Mouse (Mus musculus) liver, postnatal 0 days (tissue): ENCODE results near the gene Polk. TPM values are rescaled to one million over a fixed set of nuclear protein-coding genes. Genes with fewer than 3 reads are reported as not detected.

Experiments used
- ATAC-seq: fragments of 200-750 bp; cut with Nextera tagmentation; 2 replicates; pipeline ENCODE4 v1.8.0; 2017; ENCODE audit warnings: mild to moderate bottlenecking, moderate library complexity
- DNase-seq: peaks from one replicate; pipeline ENCODE4 v3.0.0-alpha.2; 2016
- H3K27ac ChIP-seq: fragments of 300-500 bp; sonication (generic); 2 replicates; pipeline ENCODE4 v1.5.1; 2014; ENCODE audit warnings: antibody characterized with exemption, moderate library complexity, mild to moderate bottlenecking, low read depth
- H3K27me3 ChIP-seq: fragments of 300-500 bp; sonication (generic); 2 replicates; pipeline ENCODE4 v1.6.1; 2014; ENCODE audit warnings: low read length, control low read depth, mixed read lengths; ENCODE audit not compliant: insufficient read depth
- H3K36me3 ChIP-seq: fragments of 300-500 bp; sonication (generic); replicated peaks from 2 replicates; pipeline ENCODE4 v1.6.1; 2014; ENCODE audit warnings: mild to moderate bottlenecking, control low read depth, low read length, moderate library complexity, mixed read lengths; ENCODE audit not compliant: insufficient read depth
- H3K4me1 ChIP-seq: fragments of 300-500 bp; sonication (generic); 2 replicates; pipeline ENCODE4 v1.6.1; 2014; ENCODE audit warnings: antibody characterized with exemption, mild to moderate bottlenecking, control low read depth; ENCODE audit not compliant: insufficient read depth
- H3K4me2 ChIP-seq: fragments of 300-500 bp; sonication (generic); 2 replicates; pipeline ENCODE4 v1.6.1; 2014; ENCODE audit warnings: low read depth, mild to moderate bottlenecking, low read length, moderate library complexity, mixed read lengths
- H3K4me3 ChIP-seq: fragments of 300-500 bp; sonication (generic); 2 replicates; pipeline ENCODE4 v1.5.1; 2014; ENCODE audit warnings: low read depth, low read length
- H3K9ac ChIP-seq: fragments of 300-500 bp; sonication (generic); replicated peaks from 2 replicates; pipeline ENCODE4 v1.6.1; 2014; ENCODE audit warnings: mild to moderate bottlenecking, moderate library complexity
- H3K9me3 ChIP-seq: fragments of 300-500 bp; sonication (generic); 2 replicates; pipeline ENCODE4 v1.6.1; 2016; ENCODE audit warnings: mild to moderate bottlenecking, control low read depth, low read length, mixed read lengths
- CTCF ChIP-seq: sonication (generic); IDR thresholded peaks from 2 replicates; pipeline ENCODE4 v1.5.1; 2016; ENCODE audit warnings: antibody characterized with exemption, low read depth
- EP300 ChIP-seq: IDR thresholded peaks from 2 replicates; pipeline ENCODE4 v1.6.1; 2016; ENCODE audit warnings: antibody characterized with exemption, low read depth, mild to moderate bottlenecking
- WGBS: fragments of 180-500 bp; shearing (Covaris S2); extraction: QIAGEN DNeasy Blood & Tissue Kit; methylation state at CpG from one replicate; pipeline ENCODE4 v1.1.7; 2014; ENCODE audit not compliant: insufficient replicate concordance; 5-methylcytosine and 5-hydroxymethylcytosine counted together
- polyA plus RNA-seq: library from polyadenylated mRNA; unstranded; fragments of >200 nt; fragmentation: Nextera tagmentation; extraction: Ambion mirVana; gene quantifications from 2 replicates; pipeline ENCODE4 v1.2.1, GENCODE M21; 2015

The Polk gene
- polyA plus RNA-seq, 1 experiment from 2014 or later = 1.3 TPM

GRCm38 (mm10) chr13:96521294-96521693 lies 21.1 kb downstream of the Polk start:
- no peak overlapping the region for H3K4me3 ChIP-seq
- no peak overlapping the region for H3K9ac ChIP-seq
- no peaks in the 10 kb centered on the region for H3K9me3 ChIP-seq
- TF ChIP-seq EP300 (no peak), CTCF (no peak)
- H3K27me3 ChIP-seq = no peaks in the 10 kb centered on the region
- no peak overlapping the region for H3K27ac ChIP-seq
- DNase-seq (no peak), ATAC-seq (no peak)
- H3K36me3 ChIP-seq = 0 out of 2 replicates have a peak, but pooled peaks cover 1% of the 10 kb centered on the region
- WGBS = 72% methylated on average over 3 of the region's 3 CpGs
- no peak overlapping the region for H3K4me2 ChIP-seq
- H3K4me1 ChIP-seq = no peaks in the 10 kb centered on the region

- DNase-seq = no peak
- Histone ChIP-seq H3K36me3 (0 out of 2 replicates have a peak, but pooled peaks cover 4% of the 10 kb centered on the region), H3K4me2 (no peak overlapping the region), H3K9ac (no peak overlapping the region), H3K27me3 (no peaks in the 10 kb centered on the region), H3K27ac (no peak overlapping the region), H3K9me3 (no peaks in the 10 kb centered on the region), H3K4me3 (no peak overlapping the region), H3K4me1 (no peaks in the 10 kb centered on the region)
- ATAC-seq = no peak
- no peak for TF ChIP-seq CTCF
- no peak for TF ChIP-seq EP300
- WGBS = 86% methylated on average over 2 of the region's 2 CpGs
These were observed 25.0 kb downstream of the Polk start for GRCm38 (mm10) chr13:96517335-96517734.

GRCm38 (mm10) chr13:96516249-96516648 lies 26.1 kb downstream of the Polk start:
- Histone ChIP-seq H3K36me3 (0 out of 2 replicates have a peak, but pooled peaks cover 4% of the 10 kb centered on the region), H3K9me3 (no peaks in the 10 kb centered on the region), H3K4me1 (no peaks in the 10 kb centered on the region), H3K27me3 (no peaks in the 10 kb centered on the region), H3K4me2 (no peak overlapping the region), H3K9ac (no peak overlapping the region), H3K27ac (no peak overlapping the region), H3K4me3 (no peak overlapping the region)
- ATAC-seq (no peak), DNase-seq (no peak)
- WGBS = 83% methylated on average over 9 of the region's 9 CpGs
- no peak for TF ChIP-seq EP300
- TF ChIP-seq CTCF = no peak

- DNase-seq (no peak), ATAC-seq (no peak)
- Histone ChIP-seq H3K4me1 (0 out of 2 replicates have a peak, but pooled peaks cover 2% of the 10 kb centered on the region), H3K4me3 (no peak overlapping the region), H3K4me2 (no peak overlapping the region), H3K9me3 (no peaks in the 10 kb centered on the region), H3K27ac (no peak overlapping the region), H3K36me3 (0 out of 2 replicates have a peak, but pooled peaks cover 4% of the 10 kb centered on the region), H3K27me3 (no peaks in the 10 kb centered on the region), H3K9ac (no peak overlapping the region)
- WGBS = 79% methylated on average over 5 of the region's 5 CpGs
- no peak for TF ChIP-seq CTCF
- no peak for TF ChIP-seq EP300
These were observed 28.0 kb downstream of the Polk start for GRCm38 (mm10) chr13:96514154-96514942.

GRCm38 (mm10) chr13:96511893-96512292 lies 30.5 kb downstream of the Polk start:
- no peak overlapping the region for H3K27ac ChIP-seq
- H3K27me3 ChIP-seq = no peaks in the 10 kb centered on the region
- 48% methylated on average over 5 of the region's 5 CpGs for WGBS
- DNase-seq (no peak), ATAC-seq (no peak)
- TF ChIP-seq EP300 (no peak), CTCF (no peak)
- no peak overlapping the region for H3K4me2 ChIP-seq
- 0 out of 2 replicates have a peak, but pooled peaks cover 4% of the 10 kb centered on the region for H3K36me3 ChIP-seq
- H3K4me1 ChIP-seq = 0 out of 2 replicates have a peak, but pooled peaks cover 2% of the 10 kb centered on the region
- H3K9me3 ChIP-seq = no peaks in the 10 kb centered on the region
- H3K4me3 ChIP-seq = no peak overlapping the region
- no peak overlapping the region for H3K9ac ChIP-seq

- Histone ChIP-seq H3K4me1 (0 out of 2 replicates have a peak, but pooled peaks cover 2% of the 10 kb centered on the region), H3K36me3 (0 out of 2 replicates have a peak, but pooled peaks cover 2% of the 10 kb centered on the region), H3K9ac (no peak overlapping the region), H3K9me3 (no peaks in the 10 kb centered on the region), H3K27ac (no peak overlapping the region), H3K4me3 (no peak overlapping the region), H3K4me2 (no peak overlapping the region), H3K27me3 (no peaks in the 10 kb centered on the region)
- ATAC-seq (no peak), DNase-seq (no peak)
- TF ChIP-seq EP300 (no peak), CTCF (no peak)
- WGBS = 34% methylated on average over 1 of the region's 1 CpGs
These were observed 31.1 kb downstream of the Polk start for GRCm38 (mm10) chr13:96511262-96511661.
